Mouse (Mus musculus) heart, postnatal 0 days (tissue): ENCODE measurements around the gene Dnaaf5.

Experiments used
- CTCF ChIP-seq: IDR thresholded peaks from 2 replicates; pipeline ENCODE4 v1.5.1; 2016; ENCODE audit warnings: antibody characterized with exemption, control low read depth, low read depth
- EP300 ChIP-seq: IDR thresholded peaks from 2 replicates; pipeline ENCODE4 v1.6.1; 2016; ENCODE audit warnings: antibody characterized with exemption, low read depth

DNA sequence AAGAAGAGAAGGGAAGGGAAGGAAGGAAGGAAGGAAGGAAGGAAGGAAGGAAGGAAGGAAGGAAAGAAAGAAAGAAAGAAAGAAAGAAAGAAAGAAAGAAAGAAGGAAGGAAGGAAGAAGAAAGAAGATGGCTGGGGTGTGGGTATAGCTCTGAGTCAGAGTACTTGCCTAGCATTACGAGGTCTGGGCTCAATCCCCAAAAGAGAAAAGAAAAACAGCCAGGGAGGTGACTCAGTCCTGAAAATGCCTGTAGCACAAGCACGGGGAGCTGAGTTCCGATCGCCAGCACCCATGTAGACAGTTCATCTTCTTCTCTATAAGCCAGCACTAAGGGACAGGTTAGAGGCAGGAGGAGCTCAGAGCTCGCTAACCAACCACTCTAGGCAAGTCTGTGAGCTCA lies 39.7 kb downstream of the Dnaaf5 start:
- TF ChIP-seq CTCF = no peak
- no peak for TF ChIP-seq EP300
